Mouse (Mus musculus): ENCODE data around the gene Cd200. TPM values are rescaled to one million over a fixed set of nuclear protein-coding genes. Genes with fewer than 3 reads are reported as not detected.
A peak's percentile ranks its signal among the peaks of the same experiment; 100 is the strongest.
"Not testable (repeated sequence)": the region's sequence is repeated elsewhere in the genome, so short reads cannot be mapped to it uniquely, and the experiment has no call there.

Gene Cd200
- total RNA-seq (2021), result 100 to 1,000 TPM; 158 to 160 TPM
- long read RNA-seq, experiment 1, transcript Cd200-202 (6 exons, 2,347 nt), result major isoform, 151 of 201 reads
- long read RNA-seq, experiment 1, partial matches to known transcripts, result 24 of 201 reads
- long read RNA-seq, experiment 1, other reads (novel, unspliced or antisense), result 24 of 201 reads
- long read RNA-seq, experiment 2, transcript Cd200-202 (6 exons, 2,347 nt), result major isoform, 115 of 163 reads
- long read RNA-seq, experiment 2, partial matches to known transcripts, result 17 of 163 reads
- long read RNA-seq, experiment 2, other reads (novel, unspliced or antisense), result 27 of 163 reads

GRCm38 (mm10) chr16:45408425-45409063 lies at the start of gene Cd200:
Gene Cd200, minus strand, starts transcription at chr16:45409053.
- intact Hi-C loops (cut with DNase I), result loop anchor here (5.0 to 10.0 kb wide), 3 partner anchors 199 to 664 kb away; partner anchors contain the start of gene Gtpbp8
- DNase-seq (ENCODE audit: low spot score in 2 of 2), result peak; percentile 63 to 75

- DNase-seq (ENCODE audit: low spot score in 2 of 2), result no peak
- intact Hi-C loops (cut with DNase I), result no loop called here
Observed at GRCm38 (mm10) chr16:45454762-45455161, 45.9 kb upstream of the Cd200 start.

- intact Hi-C loops (cut with DNase I), result no loop called here
- DNase-seq (ENCODE audit: low spot score in 2 of 2), result no peak
Observed at GRCm38 (mm10) chr16:45437230-45437739, 28.4 kb upstream of the Cd200 start.

GRCm38 (mm10) chr16:45435591-45435990 lies 26.7 kb upstream of the Cd200 start:
- no peak for DNase-seq (ENCODE audit: low spot score in 2 of 2)
- intact Hi-C loops (cut with DNase I), result no loop called here

- DNase-seq (ENCODE audit: low spot score in 2 of 2), result no peak
- intact Hi-C loops (cut with DNase I), result no loop called here
Observed at GRCm38 (mm10) chr16:45427651-45428050, 18.8 kb upstream of the Cd200 start.

GRCm38 (mm10) chr16:45413497-45413896 lies 4.6 kb upstream of the Cd200 start:
- intact Hi-C loops (cut with DNase I), result no loop called here
- DNase-seq (ENCODE audit: low spot score in 2 of 2), result no peak

GRCm38 (mm10) chr16:45409064-45409446 lies 202 bp upstream of the Cd200 start:
- DNase-seq (ENCODE audit: low spot score in 2 of 2), result not testable (repeated sequence)
- intact Hi-C loops (cut with DNase I), result loop anchor here (5.0 to 10.0 kb wide), 3 partner anchors 198 to 664 kb away; partner anchors contain the start of gene Gtpbp8

GRCm38 (mm10) chr16:45407645-45408400 lies 1.0 kb downstream of the Cd200 start:
- intact Hi-C loops (cut with DNase I), result loop anchor here (5.0 to 10.0 kb wide), 3 partner anchors 199 to 663 kb away; partner anchors contain the start of gene Gtpbp8
- peak in 1 of 2 experiments; percentile 28 for DNase-seq (ENCODE audit: low spot score in 2 of 2)

- DNase-seq (ENCODE audit: low spot score in 2 of 2), result peak in 1 of 2 experiments; percentile 38
- intact Hi-C loops (cut with DNase I), result loop anchor here (5.0 to 10.0 kb wide), 3 partner anchors 200 to 662 kb away; partner anchors contain the start of gene Gtpbp8
Observed at GRCm38 (mm10) chr16:45407091-45407490, 1.8 kb downstream of the Cd200 start.

GRCm38 (mm10) chr16:45402951-45403350 lies 5.9 kb downstream of the Cd200 start:
- DNase-seq (ENCODE audit: low spot score in 2 of 2), result no peak

GRCm38 (mm10) chr16:45402036-45402435 lies 6.8 kb downstream of the Cd200 start:
- intact Hi-C loops (cut with DNase I), result loop anchor here (10.0 kb wide), 1 partner anchor 657 kb away; the partner anchor contains the start of gene Gtpbp8
- no peak for DNase-seq (ENCODE audit: low spot score in 2 of 2)

More at GRCm38 (mm10) chr16:45402951-45403350, 5.9 kb downstream of the Cd200 start:
- intact Hi-C loops (cut with DNase I), result loop anchor here (10.0 kb wide), 1 partner anchor 658 kb away; the partner anchor contains the start of gene Gtpbp8

- intact Hi-C loops (cut with DNase I), result loop anchor here (10.0 kb wide), 1 partner anchor 655 kb away; the partner anchor contains the start of gene Gtpbp8
- DNase-seq (ENCODE audit: low spot score in 2 of 2), result peak in 1 of 2 experiments; percentile 13
Observed at GRCm38 (mm10) chr16:45399947-45400555, 8.8 kb downstream of the Cd200 start.

GRCm38 (mm10) chr16:45399411-45399810 lies 9.4 kb downstream of the Cd200 start:
- intact Hi-C loops (cut with DNase I), result no loop called here
- DNase-seq (ENCODE audit: low spot score in 2 of 2), result no peak

GRCm38 (mm10) chr16:45397440-45397839 lies 11.4 kb downstream of the Cd200 start:
- DNase-seq (ENCODE audit: low spot score in 2 of 2), result no peak

GRCm38 (mm10) chr16:45392246-45392645 lies 16.6 kb downstream of the Cd200 start:
- no peak for DNase-seq (ENCODE audit: low spot score in 2 of 2)
- intact Hi-C loops (cut with DNase I), result no loop called here

More at GRCm38 (mm10) chr16:45397440-45397839, 11.4 kb downstream of the Cd200 start:
- intact Hi-C loops (cut with DNase I), result no loop called here

- intact Hi-C loops (cut with DNase I), result no loop called here
- no peak for DNase-seq (ENCODE audit: low spot score in 2 of 2)
Observed at GRCm38 (mm10) chr16:45391680-45392079, 17.2 kb downstream of the Cd200 start.

GRCm38 (mm10) chr16:45390286-45390956 lies 18.4 kb downstream of the Cd200 start:
- no peak for DNase-seq (ENCODE audit: low spot score in 2 of 2)
- intact Hi-C loops (cut with DNase I), result no loop called here

GRCm38 (mm10) chr16:45389833-45390232 lies 19.0 kb downstream of the Cd200 start:
- no peak for DNase-seq (ENCODE audit: low spot score in 2 of 2)
- intact Hi-C loops (cut with DNase I), result no loop called here
